Mouse (Mus musculus): ENCODE results near the gene Aars. TPM values are rescaled to one million over a fixed set of nuclear protein-coding genes. Genes with fewer than 3 reads are reported as not detected.
A peak's percentile ranks its signal among the peaks of the same experiment; 100 is the strongest.

Gene Aars
- 22.0 and 30.2 TPM in 2 replicates for polyA plus RNA-seq (2012; rRNA removed)
- polyA plus RNA-seq (2014; fragmentation: Nextera tagmentation; extraction: Ambion mirVana), result 46.7 and 51.1 TPM in 2 replicates

DNA sequence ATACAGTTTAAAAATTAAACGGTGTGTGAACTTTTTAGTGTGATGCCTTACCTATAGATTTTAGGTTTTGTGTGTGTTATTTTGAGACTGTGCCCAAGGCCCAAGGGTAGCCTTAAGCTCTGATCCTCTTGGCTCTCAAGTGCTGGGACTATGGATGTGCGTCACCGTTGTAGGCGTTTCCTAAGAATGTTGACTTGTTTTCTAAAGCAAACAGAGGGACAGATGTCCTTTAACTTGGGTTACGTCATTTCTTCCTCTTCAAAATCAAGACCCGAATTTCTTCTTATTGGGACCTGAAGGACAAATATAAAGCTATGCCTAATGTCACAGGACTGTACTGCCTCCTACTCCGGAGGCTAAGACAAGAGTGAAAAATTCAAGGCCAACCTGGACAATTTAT, at the start of gene Aars:
TSS of gene Aars (plus strand) at position 229 of the 400 bp plus-strand sequence.
- Histone ChIP-seq H3K27me3 (ENCODE audit: control insufficient read depth, insufficient read depth, low read length) (no peaks in the 10 kb centered on the region), H3K4me2 (ENCODE audit: low read depth) (peak within 1 kb of the TSS; percentile 81), H3K4me3 (ENCODE audit: insufficient read depth in 1 of 2, low read depth in 2 of 2, low read length in 2 of 2) (peak within 1 kb of the TSS; percentile 86 to 96), H3K4me1 (replicated peaks; ENCODE audit: control insufficient read depth in 2 of 2, insufficient read depth in 2 of 2, low read length in 1 of 2) (peaks cover 18 to 22% of the 10 kb centered on the region in 2 experiments), H3K9me3 (ENCODE audit: control insufficient read depth, low read length) (no peaks in the 10 kb centered on the region), H3K36me3 (replicated peaks; ENCODE audit: control insufficient read depth, insufficient read depth, low read depth) (peaks cover 21% of the 10 kb centered on the region), H3K9ac (replicated peaks) (peak within 1 kb of the TSS; percentile 97), H3K27ac (peak within 1 kb of the TSS; percentile 84)
- DNase-seq (ENCODE audit: low read depth in 3 of 3, low spot score in 3 of 3) (no peak), ATAC-seq (ENCODE audit: insufficient read depth) (no peak)
- 86% methylated on average over 7 of the region's 7 CpGs for WGBS (ENCODE audit: insufficient replicate concordance)
- TF ChIP-seq EP300 (IDR thresholded peaks at IDR 0.05; ENCODE audit: low read depth), result no peak
- TF ChIP-seq CTCF (IDR thresholded peaks at IDR 0.05; ENCODE audit: low read depth), result no peak

DNA sequence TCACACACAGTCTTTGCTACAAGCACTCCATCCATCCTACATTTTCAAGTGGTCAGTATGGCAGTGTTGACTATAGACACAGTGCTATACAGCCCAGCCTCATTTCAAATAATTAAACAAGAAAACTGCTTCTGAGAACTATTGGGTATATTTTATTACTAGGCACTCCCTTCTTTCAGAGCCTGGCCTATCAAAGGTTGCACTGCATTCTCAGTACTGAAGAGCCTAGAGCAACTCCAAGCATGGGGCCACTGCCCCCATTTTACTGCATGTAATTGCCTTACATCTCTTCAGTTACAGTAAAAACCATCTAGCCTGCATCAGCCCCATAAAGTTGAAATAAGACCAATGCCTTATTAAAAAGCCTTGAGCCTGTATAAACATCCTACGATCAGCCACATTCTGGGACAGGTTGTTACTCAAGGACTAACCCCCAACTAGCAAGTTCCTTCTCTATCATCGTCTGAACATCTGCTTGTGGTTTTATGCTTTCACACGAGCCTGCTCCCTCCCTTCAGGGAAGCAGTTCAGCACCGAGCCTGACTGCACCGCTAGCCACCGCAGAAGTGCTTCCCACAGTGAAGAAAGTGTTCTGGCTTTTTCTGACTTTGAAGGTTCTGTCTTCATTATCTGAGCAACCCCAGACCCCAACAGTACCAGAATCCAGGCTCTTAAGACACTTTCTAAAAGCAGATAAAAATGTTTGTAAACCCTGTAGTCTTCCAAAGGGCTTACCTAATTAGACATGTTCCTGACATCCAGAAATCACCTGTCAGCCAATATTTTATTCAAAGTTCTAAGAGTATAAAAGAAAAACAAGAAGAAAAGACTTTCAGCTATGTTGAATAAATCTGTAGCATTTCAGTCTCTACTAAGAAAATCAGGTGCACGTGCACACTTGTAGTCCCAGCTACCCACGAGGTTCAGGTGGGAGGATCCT, 44.9 kb upstream of the Aars start:
- TF ChIP-seq EP300 (IDR thresholded peaks at IDR 0.05; ENCODE audit: low read depth), result peak; percentile 75
- TF ChIP-seq CTCF (IDR thresholded peaks at IDR 0.05; ENCODE audit: low read depth), result no peak
- no peaks in the 10 kb centered on the region for H3K27me3 ChIP-seq (ENCODE audit: control insufficient read depth, insufficient read depth, low read length)
- H3K9ac ChIP-seq (replicated peaks), result peak overlapping the region; percentile 2
- H3K4me3 ChIP-seq (ENCODE audit: insufficient read depth in 1 of 2, low read depth in 2 of 2, low read length in 2 of 2), result no peak overlapping the region; a peak in 1 of 4 replicates
- DNase-seq (ENCODE audit: low read depth in 3 of 3, low spot score in 3 of 3) (peak; percentile 61 to 68 (median 67)), ATAC-seq (ENCODE audit: insufficient read depth) (peak; percentile 96)
- peaks cover 78% of the 10 kb centered on the region for H3K36me3 ChIP-seq (replicated peaks; ENCODE audit: control insufficient read depth, insufficient read depth, low read depth)
- WGBS (ENCODE audit: insufficient replicate concordance), result 11% methylated on average over 8 of the region's 8 CpGs
- H3K4me2 ChIP-seq (ENCODE audit: low read depth), result peak overlapping the region; percentile 46
- H3K9me3 ChIP-seq (ENCODE audit: control insufficient read depth, low read length), result no peaks in the 10 kb centered on the region
- peaks cover 12 to 17% of the 10 kb centered on the region in 2 experiments for H3K4me1 ChIP-seq (replicated peaks; ENCODE audit: control insufficient read depth in 2 of 2, insufficient read depth in 2 of 2, low read length in 1 of 2)
- peak overlapping the region; percentile 9 for H3K27ac ChIP-seq

- Histone ChIP-seq H3K27me3 (ENCODE audit: control insufficient read depth, insufficient read depth, low read length) (no peaks in the 10 kb centered on the region), H3K27ac (no peak overlapping the region), H3K4me2 (ENCODE audit: low read depth) (no peak overlapping the region), H3K4me3 (ENCODE audit: insufficient read depth in 1 of 2, low read depth in 2 of 2, low read length in 2 of 2) (no peak overlapping the region), H3K9me3 (ENCODE audit: control insufficient read depth, low read length) (no peaks in the 10 kb centered on the region), H3K9ac (replicated peaks) (no peak overlapping the region), H3K36me3 (replicated peaks; ENCODE audit: control insufficient read depth, insufficient read depth, low read depth) (peaks cover 60% of the 10 kb centered on the region), H3K4me1 (replicated peaks; ENCODE audit: control insufficient read depth in 2 of 2, insufficient read depth in 2 of 2, low read length in 1 of 2) (peaks cover 12 to 17% of the 10 kb centered on the region in 2 experiments)
- DNase-seq (ENCODE audit: low read depth in 3 of 3, low spot score in 3 of 3) (no peak), ATAC-seq (ENCODE audit: insufficient read depth) (no peak)
- WGBS (ENCODE audit: insufficient replicate concordance), result 81% methylated on average over 9 of the region's 9 CpGs
- TF ChIP-seq CTCF (IDR thresholded peaks at IDR 0.05; ENCODE audit: low read depth), result no peak
- no peak for TF ChIP-seq EP300 (IDR thresholded peaks at IDR 0.05; ENCODE audit: low read depth)
These were observed 42.9 kb upstream of the Aars start for GRCm38 (mm10) chr8:110990017-110990416.

DNA sequence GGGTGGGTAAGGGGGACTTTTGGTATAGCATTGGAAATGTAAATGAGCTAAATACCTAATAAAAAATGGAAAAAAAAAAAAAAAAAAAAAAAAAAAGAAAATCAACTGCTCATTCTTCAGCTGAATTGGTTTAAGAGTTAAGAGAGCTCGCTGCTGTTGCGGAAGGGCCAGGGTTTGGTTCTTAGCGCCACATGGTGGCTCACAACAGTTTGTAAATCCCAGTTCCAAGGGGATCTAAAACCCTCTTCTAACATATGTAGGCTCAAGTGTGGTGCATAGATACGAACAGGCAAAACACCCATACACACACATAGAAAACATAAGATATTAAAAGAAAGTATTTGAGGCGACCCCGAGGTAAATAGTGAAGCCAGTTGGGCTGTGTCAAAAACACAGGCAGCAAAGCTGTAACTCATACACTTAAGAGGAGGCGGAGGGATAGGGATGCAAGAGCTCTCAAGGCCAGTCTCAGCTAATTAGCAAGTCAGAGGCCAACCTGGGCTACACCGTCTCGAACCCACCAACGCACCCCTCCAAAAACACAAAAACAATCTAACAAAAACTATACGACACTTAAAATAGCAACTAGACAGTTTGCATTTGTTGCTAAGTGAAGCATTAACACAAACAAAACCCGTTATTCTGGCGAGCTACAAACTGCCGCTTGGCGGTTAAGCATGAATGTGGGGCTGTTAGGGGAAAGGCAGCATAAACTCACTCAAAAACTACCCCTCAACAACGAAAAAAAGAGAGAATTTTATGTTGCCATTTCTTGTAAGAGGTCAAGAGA, 36.1 kb upstream of the Aars start:
- 30% methylated on average over 16 of the region's 16 CpGs for WGBS (ENCODE audit: insufficient replicate concordance)
- peak overlapping the region; percentile 73 to 96 for H3K4me3 ChIP-seq (ENCODE audit: insufficient read depth in 1 of 2, low read depth in 2 of 2, low read length in 2 of 2)
- no peaks in the 10 kb centered on the region for H3K27me3 ChIP-seq (ENCODE audit: control insufficient read depth, insufficient read depth, low read length)
- H3K36me3 ChIP-seq (replicated peaks; ENCODE audit: control insufficient read depth, insufficient read depth, low read depth), result peaks cover 9% of the 10 kb centered on the region
- H3K4me1 ChIP-seq (replicated peaks; ENCODE audit: control insufficient read depth in 2 of 2, insufficient read depth in 2 of 2, low read length in 1 of 2), result peaks cover 4 to 12% of the 10 kb centered on the region in 2 experiments; a peak in 2 of 4 replicates
- peak overlapping the region; percentile 86 for H3K4me2 ChIP-seq (ENCODE audit: low read depth)
- peak overlapping the region; percentile 81 for H3K27ac ChIP-seq
- no peak; the same call in 1 of the 2 replicates for ATAC-seq (ENCODE audit: insufficient read depth)
- no peak for DNase-seq (ENCODE audit: low read depth in 3 of 3, low spot score in 3 of 3)
- peak overlapping the region; percentile 92 for H3K9ac ChIP-seq (replicated peaks)
- no peaks in the 10 kb centered on the region for H3K9me3 ChIP-seq (ENCODE audit: control insufficient read depth, low read length)
- TF ChIP-seq CTCF (IDR thresholded peaks at IDR 0.05; ENCODE audit: low read depth), result no peak
- TF ChIP-seq EP300 (IDR thresholded peaks at IDR 0.05; ENCODE audit: low read depth), result no peak

Measured in liver, embryonic 14.5 days (tissue).